Mouse (Mus musculus): ENCODE data around the gene Gm10073.
"Not testable (repeated sequence)": the region's sequence is repeated elsewhere in the genome, so short reads cannot be mapped to it uniquely, and the experiment has no call there.

The Gm10073 gene

GRCm38 (mm10) chr8:106597067-106597466 is 23.8 kb upstream of the Gm10073 start:
- no peak for DNase-seq (ENCODE audit: low read depth)

- not testable (repeated sequence) for DNase-seq (ENCODE audit: low read depth)
Measured at GRCm38 (mm10) chr8:106595623-106596022, 22.4 kb upstream of the Gm10073 start.

- DNase-seq (ENCODE audit: low read depth), result no peak
Measured at GRCm38 (mm10) chr8:106592458-106592857, 19.2 kb upstream of the Gm10073 start.

- DNase-seq (ENCODE audit: low read depth), result peak; percentile 35
Measured at GRCm38 (mm10) chr8:106588443-106589431, 15.5 kb upstream of the Gm10073 start.

- peak; percentile 27 for DNase-seq (ENCODE audit: low read depth)
Measured at GRCm38 (mm10) chr8:106586896-106587295, 13.6 kb upstream of the Gm10073 start.

- no peak for DNase-seq (ENCODE audit: low read depth)
Measured at GRCm38 (mm10) chr8:106585671-106586037, 12.4 kb upstream of the Gm10073 start.

- DNase-seq (ENCODE audit: low read depth), result no peak
Measured at GRCm38 (mm10) chr8:106584942-106585670, 11.8 kb upstream of the Gm10073 start.

- DNase-seq (ENCODE audit: low read depth), result no peak
Measured at GRCm38 (mm10) chr8:106581344-106582088, 8.3 kb upstream of the Gm10073 start.

- DNase-seq (ENCODE audit: low read depth), result no peak
Measured at GRCm38 (mm10) chr8:106579510-106579909, 6.2 kb upstream of the Gm10073 start.

- DNase-seq (ENCODE audit: low read depth), result peak; percentile 62
Measured at GRCm38 (mm10) chr8:106576849-106577555, 3.7 kb upstream of the Gm10073 start.

- no peak for DNase-seq (ENCODE audit: low read depth)
Measured at GRCm38 (mm10) chr8:106574283-106574682, 1.0 kb upstream of the Gm10073 start.

GRCm38 (mm10) chr8:106572175-106572574 is 1.1 kb downstream of the Gm10073 start:
- not testable (repeated sequence) for DNase-seq (ENCODE audit: low read depth)

GRCm38 (mm10) chr8:106571551-106572172 is 1.6 kb downstream of the Gm10073 start:
- no peak for DNase-seq (ENCODE audit: low read depth)

GRCm38 (mm10) chr8:106570386-106570785 is 2.9 kb downstream of the Gm10073 start:
- DNase-seq (ENCODE audit: low read depth), result no peak

- no peak for DNase-seq (ENCODE audit: low read depth)
Measured at GRCm38 (mm10) chr8:106569006-106569405, 4.3 kb downstream of the Gm10073 start.

- DNase-seq (ENCODE audit: low read depth), result peak; percentile 76
Measured at GRCm38 (mm10) chr8:106563691-106564182, 9.5 kb downstream of the Gm10073 start.

GRCm38 (mm10) chr8:106561097-106561865 is 12.0 kb downstream of the Gm10073 start:
- DNase-seq (ENCODE audit: low read depth), result peak; percentile 78

GRCm38 (mm10) chr8:106559844-106560243 is 13.4 kb downstream of the Gm10073 start:
- DNase-seq (ENCODE audit: low read depth), result no peak

- DNase-seq (ENCODE audit: low read depth), result no peak
Measured at GRCm38 (mm10) chr8:106556068-106556645, 17.1 kb downstream of the Gm10073 start.

GRCm38 (mm10) chr8:106554011-106554410 is 19.2 kb downstream of the Gm10073 start:
- DNase-seq (ENCODE audit: low read depth), result peak; percentile 11
